Mouse (Mus musculus) liver, embryonic 11.5 days (tissue): ENCODE data around the gene Apobec1. TPM values are rescaled to one million over a fixed set of nuclear protein-coding genes. Genes with fewer than 3 reads are reported as not detected.

Source experiments
- ATAC-seq: fragments of 200-750 bp; cut with Nextera tagmentation; replicated peaks from 2 replicates; pipeline ENCODE4 v1.8.0; 2017; ENCODE audit warnings: moderate number of reproducible peaks, mild to moderate bottlenecking, moderate TSS enrichment, moderate library complexity; ENCODE audit not compliant: low FRiP score
- DNase-seq: peaks from one replicate; pipeline ENCODE4 v3.0.0-alpha.2; 2017; ENCODE audit warnings: low spot score
- H3K27ac ChIP-seq: fragments of 300-500 bp; sonication (generic); 2 replicates; pipeline ENCODE4 v1.5.1; 2014; ENCODE audit warnings: mild to moderate bottlenecking, low read depth, low read length, control low read depth
- H3K27me3 ChIP-seq: fragments of 300-500 bp; sonication (generic); replicated peaks from 2 replicates; pipeline ENCODE4 v1.6.1; 2014; ENCODE audit warnings: low read length, mixed read lengths; ENCODE audit not compliant: control insufficient read depth, insufficient read depth
- H3K36me3 ChIP-seq: fragments of 300-500 bp; sonication (generic); 2 replicates; pipeline ENCODE4 v1.6.1; 2014; ENCODE audit warnings: mild to moderate bottlenecking, low read length, moderate library complexity, mixed read lengths; ENCODE audit not compliant: control insufficient read depth, insufficient read depth
- H3K4me1 ChIP-seq: fragments of 300-500 bp; sonication (generic); replicated peaks from 2 replicates; pipeline ENCODE4 v1.6.1; 2014; ENCODE audit warnings: low read length, mixed read lengths; ENCODE audit not compliant: control insufficient read depth, insufficient read depth
- H3K4me2 ChIP-seq: fragments of 300-500 bp; sonication (generic); 2 replicates; pipeline ENCODE4 v1.6.1; 2014; ENCODE audit warnings: mild to moderate bottlenecking, control low read depth, moderate library complexity
- H3K4me3 ChIP-seq: fragments of 300-500 bp; sonication (generic); 2 replicates; pipeline ENCODE4 v1.5.1; 2014; ENCODE audit warnings: low read depth, low read length, control low read depth
- H3K9ac ChIP-seq: fragments of 300-500 bp; sonication (generic); 2 replicates; pipeline ENCODE4 v1.6.1; 2014; ENCODE audit warnings: low read depth, low read length, control low read depth
- H3K9me3 ChIP-seq: fragments of 300-500 bp; sonication (generic); 2 replicates; pipeline ENCODE4 v1.6.1; 2016; ENCODE audit warnings: low read length, inconsistent platforms, mixed read lengths; ENCODE audit not compliant: control insufficient read depth
- WGBS: fragments of 180-500 bp; shearing (Covaris S2); extraction: QIAGEN DNeasy Blood & Tissue Kit; methylation state at CpG from one replicate; pipeline ENCODE4 v1.1.7; 2014; 5-methylcytosine and 5-hydroxymethylcytosine counted together
- polyA plus RNA-seq: library from polyadenylated mRNA; unstranded; fragments of >200 nt; fragmentation: Nextera tagmentation; extraction: Ambion mirVana; gene quantifications from 2 replicates; pipeline ENCODE4 v1.2.1, GENCODE M21; 2014

The Apobec1 gene
- polyA plus RNA-seq, 1 experiment from 2014 or later, result 3.7 TPM

GRCm38 (mm10) chr6:122627469-122628108 lies 25.3 kb upstream of the Apobec1 start:
- Histone ChIP-seq H3K27me3 (peaks cover 5% of the 10 kb centered on the region; the same call in 1 of the 2 replicates), H3K9me3 (no peaks in the 10 kb centered on the region), H3K4me2 (peak overlapping the region; percentile 49), H3K4me3 (peak overlapping the region; percentile 28), H3K9ac (no peak overlapping the region), H3K4me1 (no peaks in the 10 kb centered on the region), H3K36me3 (no peaks in the 10 kb centered on the region), H3K27ac (no peak overlapping the region)
- 19% methylated on average over 20 of the region's 20 CpGs for WGBS
- no peak for DNase-seq
- ATAC-seq, result no peak

DNA sequence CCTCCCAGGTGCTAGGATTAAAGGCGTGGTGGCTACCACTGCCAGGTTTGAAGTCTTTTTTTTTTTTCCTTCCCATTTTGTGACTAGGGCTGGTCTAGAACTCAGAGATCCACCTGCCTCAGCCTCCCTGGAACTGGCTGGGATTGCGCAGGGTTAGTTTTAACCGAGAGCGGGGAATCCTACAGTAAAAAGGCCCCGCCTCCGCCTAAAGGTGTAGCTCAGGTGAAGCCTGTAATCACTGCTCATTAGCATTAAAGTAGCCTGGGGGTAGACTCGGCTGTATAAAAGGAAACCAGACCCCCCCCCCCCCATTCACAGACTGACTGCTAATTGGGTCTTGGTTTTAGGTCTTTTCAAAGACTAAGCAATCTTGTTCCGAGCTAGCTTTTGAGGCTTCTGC lies 23.9 kb upstream of the Apobec1 start, which contains the start of gene Dppa3:
Gene Dppa3 (plus strand): TSS at position 301 of the 400 bp plus-strand sequence.
- Histone ChIP-seq H3K27ac (no peak within 1 kb of the TSS), H3K4me1 (no peaks in the 10 kb centered on the region), H3K9me3 (no peaks in the 10 kb centered on the region), H3K9ac (no peak within 1 kb of the TSS), H3K4me3 (peak within 1 kb of the TSS; percentile 28; the same call in 1 of the 2 replicates), H3K36me3 (no peaks in the 10 kb centered on the region), H3K27me3 (peaks cover 5% of the 10 kb centered on the region; the same call in 1 of the 2 replicates), H3K4me2 (peak within 1 kb of the TSS; percentile 49)
- ATAC-seq (no peak), DNase-seq (no peak)
- WGBS, result 71% methylated on average over 8 of the region's 8 CpGs

DNA sequence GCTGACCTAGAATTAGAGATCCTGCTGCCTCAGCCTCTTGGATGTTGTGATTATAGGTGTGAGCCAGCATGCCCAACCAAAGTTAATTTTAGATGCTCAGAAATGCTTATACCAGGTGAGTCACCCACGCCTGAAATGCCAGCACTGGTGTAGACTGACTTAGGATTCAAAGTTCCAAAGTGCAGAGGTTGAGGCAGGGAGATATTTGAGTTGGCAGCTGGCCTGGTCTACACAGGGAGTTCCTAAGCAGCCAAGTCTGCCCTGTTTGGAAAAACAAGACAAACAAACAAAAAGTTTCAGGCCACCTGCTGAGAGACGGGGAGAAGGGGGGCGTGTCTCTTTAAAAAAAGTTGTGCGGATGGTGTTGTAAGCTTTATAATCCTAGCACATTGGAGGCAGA lies 22.9 kb upstream of the Apobec1 start:
- Histone ChIP-seq H3K9ac (no peak overlapping the region), H3K27me3 (0 out of 2 replicates have a peak, but pooled peaks cover 3% of the 10 kb centered on the region), H3K4me2 (no peak overlapping the region), H3K27ac (no peak overlapping the region), H3K4me1 (no peaks in the 10 kb centered on the region), H3K9me3 (no peaks in the 10 kb centered on the region), H3K4me3 (no peak overlapping the region), H3K36me3 (no peaks in the 10 kb centered on the region)
- no peak for DNase-seq
- WGBS, result 78% methylated on average over 4 of the region's 4 CpGs
- no peak for ATAC-seq

GRCm38 (mm10) chr6:122624480-122624879 lies 22.2 kb upstream of the Apobec1 start:
- H3K4me2 ChIP-seq, result no peak overlapping the region
- H3K4me1 ChIP-seq, result no peaks in the 10 kb centered on the region
- no peak overlapping the region for H3K27ac ChIP-seq
- H3K9ac ChIP-seq, result no peak overlapping the region
- H3K27me3 ChIP-seq, result 0 out of 2 replicates have a peak, but pooled peaks cover 3% of the 10 kb centered on the region
- DNase-seq (no peak), ATAC-seq (no peak)
- H3K4me3 ChIP-seq, result no peak overlapping the region
- 56% methylated on average over 5 of the region's 5 CpGs for WGBS
- no peaks in the 10 kb centered on the region for H3K36me3 ChIP-seq
- no peaks in the 10 kb centered on the region for H3K9me3 ChIP-seq

DNA sequence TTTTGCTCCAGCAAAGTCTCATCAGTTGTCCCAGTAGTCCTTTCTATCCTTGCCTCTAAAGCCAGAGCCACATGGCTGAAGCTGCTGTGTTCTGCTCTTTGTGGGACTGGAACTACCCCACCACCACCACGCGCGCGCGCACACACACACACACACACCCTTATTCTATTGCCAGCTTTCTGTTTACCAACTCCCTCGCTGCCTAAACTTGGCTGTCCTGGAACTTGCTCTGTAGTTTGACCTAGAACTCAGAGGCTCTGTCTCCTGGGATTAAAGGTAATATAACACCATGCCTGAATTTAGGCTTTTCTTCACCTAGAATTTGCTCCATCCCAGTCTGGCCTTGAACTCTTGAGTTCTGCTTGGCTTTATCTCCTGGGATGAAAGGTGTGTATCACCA lies 18.8 kb upstream of the Apobec1 start:
- Histone ChIP-seq H3K4me1 (no peaks in the 10 kb centered on the region), H3K9me3 (no peaks in the 10 kb centered on the region), H3K27ac (no peak overlapping the region), H3K4me2 (no peak overlapping the region), H3K36me3 (no peaks in the 10 kb centered on the region), H3K9ac (no peak overlapping the region), H3K4me3 (no peak overlapping the region), H3K27me3 (no peaks in the 10 kb centered on the region)
- DNase-seq (no peak), ATAC-seq (no peak)
- 90% methylated on average over 6 of the region's 6 CpGs for WGBS

DNA sequence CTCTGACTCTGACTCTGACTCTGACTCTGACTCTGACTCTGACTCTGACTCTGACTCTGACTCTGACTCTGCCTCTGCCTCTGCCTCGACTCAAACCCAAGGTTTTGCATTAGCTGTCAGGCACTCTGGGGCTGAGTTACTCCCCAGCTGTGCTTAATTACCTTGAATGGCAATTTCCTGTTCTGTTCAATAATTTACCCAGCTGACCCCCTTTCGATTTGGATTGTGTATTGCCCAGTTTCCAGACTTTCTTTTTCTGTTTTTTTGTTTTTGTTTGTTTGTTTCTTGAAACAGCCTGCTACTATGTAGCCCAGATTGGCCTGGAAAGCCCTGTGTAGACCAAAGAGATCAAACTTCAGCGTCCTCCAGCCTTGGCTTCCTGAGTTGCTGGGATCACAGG lies 13.8 kb upstream of the Apobec1 start:
- 61% methylated on average over 3 of the region's 3 CpGs for WGBS
- no peaks in the 10 kb centered on the region for H3K4me1 ChIP-seq
- no peaks in the 10 kb centered on the region for H3K36me3 ChIP-seq
- DNase-seq, result no peak
- no peaks in the 10 kb centered on the region for H3K9me3 ChIP-seq
- no peak for ATAC-seq
- no peak overlapping the region for H3K4me3 ChIP-seq
- no peak overlapping the region for H3K27ac ChIP-seq
- H3K9ac ChIP-seq, result no peak overlapping the region
- H3K4me2 ChIP-seq, result no peak overlapping the region
- H3K27me3 ChIP-seq, result no peaks in the 10 kb centered on the region

DNA sequence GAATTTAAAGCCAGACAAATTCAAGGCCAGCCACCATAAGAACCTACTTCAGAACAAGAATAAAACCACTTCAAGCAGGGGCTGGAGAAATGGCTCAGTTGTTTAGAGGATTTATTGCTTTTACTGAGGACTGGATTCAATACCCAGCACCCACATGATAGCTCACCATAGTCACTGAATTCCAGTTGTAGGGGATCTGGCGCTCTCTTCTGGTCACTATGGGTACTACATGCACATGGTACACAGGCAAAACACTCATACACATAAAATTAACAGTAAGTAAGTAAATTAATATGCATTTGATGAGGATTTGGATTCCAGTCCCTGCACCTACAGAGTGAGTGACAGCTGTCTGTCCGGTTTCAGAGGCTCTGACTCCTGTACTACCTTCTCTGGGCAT lies 11.8 kb upstream of the Apobec1 start:
- Histone ChIP-seq H3K36me3 (no peaks in the 10 kb centered on the region), H3K4me1 (peaks cover 6% of the 10 kb centered on the region), H3K27ac (no peak overlapping the region), H3K9ac (no peak overlapping the region), H3K27me3 (no peaks in the 10 kb centered on the region), H3K9me3 (no peaks in the 10 kb centered on the region), H3K4me2 (no peak overlapping the region), H3K4me3 (no peak overlapping the region)
- DNase-seq (no peak), ATAC-seq (no peak)
- 44% methylated on average over 2 of the region's 2 CpGs for WGBS

DNA sequence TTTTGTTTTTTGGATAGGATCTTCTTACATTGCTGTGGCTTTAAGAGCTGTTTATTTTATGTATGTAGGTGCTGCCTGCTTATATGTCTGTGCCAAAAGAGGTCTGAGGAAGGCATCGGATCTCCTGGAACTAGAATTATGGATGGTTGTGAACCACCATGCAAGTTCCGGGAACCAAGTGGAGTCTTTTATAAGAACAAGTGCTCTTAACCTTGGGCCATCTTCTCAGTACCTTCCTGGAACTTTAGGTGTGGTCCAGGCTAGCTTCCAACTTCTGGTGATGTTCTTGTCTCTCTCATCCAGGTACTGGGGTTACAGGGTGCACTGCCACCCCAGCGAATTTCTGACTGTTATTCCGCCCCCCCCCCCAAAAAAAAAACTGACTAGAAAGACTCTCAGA lies 10.2 kb upstream of the Apobec1 start:
- H3K4me3 ChIP-seq, result no peak overlapping the region
- H3K9me3 ChIP-seq, result no peaks in the 10 kb centered on the region
- H3K36me3 ChIP-seq, result no peaks in the 10 kb centered on the region
- H3K9ac ChIP-seq, result no peak overlapping the region
- ATAC-seq (no peak), DNase-seq (no peak)
- no peak overlapping the region for H3K4me2 ChIP-seq
- no peak overlapping the region for H3K27ac ChIP-seq
- H3K27me3 ChIP-seq, result no peaks in the 10 kb centered on the region
- peaks cover 6% of the 10 kb centered on the region for H3K4me1 ChIP-seq
- WGBS, result 70% methylated on average over 4 of the region's 4 CpGs

DNA sequence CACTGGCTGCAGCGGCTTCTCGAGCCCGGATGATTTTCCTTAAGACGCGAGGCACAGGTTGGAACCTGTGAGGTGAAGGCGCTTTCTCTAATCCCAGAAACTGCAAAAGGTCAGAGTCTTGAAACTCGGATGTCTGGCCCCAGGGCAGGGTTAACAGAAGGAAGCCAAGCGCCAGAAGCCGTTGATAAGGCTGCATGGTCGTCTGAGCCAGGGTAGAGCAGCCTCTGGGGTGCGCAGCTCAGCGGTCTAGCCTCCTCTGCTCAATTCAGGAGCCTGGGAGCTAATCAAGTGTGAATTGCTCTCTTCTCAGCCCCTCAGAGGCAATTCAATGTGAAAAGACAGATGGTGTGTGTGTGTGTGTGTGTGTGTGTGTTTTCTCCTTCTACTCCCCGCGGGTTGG lies 7.5 kb upstream of the Apobec1 start, which contains the start of gene Gdf3:
Gene Gdf3 (minus strand): TSS at position 317 of the 400 bp plus-strand sequence.
- no peaks in the 10 kb centered on the region for H3K9me3 ChIP-seq
- no peaks in the 10 kb centered on the region for H3K27me3 ChIP-seq
- peaks cover 6% of the 10 kb centered on the region for H3K4me1 ChIP-seq
- 16% methylated on average over 14 of the region's 14 CpGs for WGBS
- peak; percentile 86 for ATAC-seq
- peak within 1 kb of the TSS; percentile 58 for H3K4me2 ChIP-seq
- no peaks in the 10 kb centered on the region for H3K36me3 ChIP-seq
- peak within 1 kb of the TSS; percentile 62 for H3K9ac ChIP-seq
- peak; percentile 50 for DNase-seq
- H3K27ac ChIP-seq, result peak within 1 kb of the TSS; percentile 59
- peak within 1 kb of the TSS; percentile 28; the same call in 1 of the 2 replicates for H3K4me3 ChIP-seq
